In the genomic region with DNA sequence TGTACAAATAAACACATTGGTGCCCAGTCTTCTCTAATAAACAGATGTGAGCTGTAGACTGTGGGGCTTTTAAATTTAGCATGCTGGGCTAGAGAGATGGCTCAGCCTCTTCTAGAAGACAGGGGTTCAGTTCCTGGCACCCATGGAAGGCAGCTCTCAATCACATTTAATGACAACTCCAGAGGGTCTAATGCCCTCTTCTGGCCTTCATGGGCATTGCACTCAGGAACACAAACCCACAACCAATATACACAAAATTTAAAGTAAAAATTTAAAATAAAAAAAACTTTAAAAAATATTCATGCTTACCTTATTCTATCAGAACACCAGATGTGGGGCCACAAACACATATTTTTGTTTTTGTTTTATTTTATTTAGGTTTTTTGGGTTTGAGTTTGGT, we compare ENCODE assay signal across 19 mouse cellular contexts. TPM values are rescaled to one million over a fixed set of nuclear protein-coding genes. Genes with fewer than 3 reads are reported as not detected.
DNase-seq lines count a peak whose midpoint lies in the region; ATAC-seq and TF ChIP-seq lines count a peak whose summit lies in the region.
"Had no signal": no experiment of that assay in that cellular context is flagged by ENCODE, and none has a peak within 500 bp of the region (broad histone marks: within the 10 kb centered on the region; RNA-seq: fewer than 3 reads in every experiment).

No protein-coding gene starts in this region.

- no peak overlapping the region for H3K4me2 ChIP-seq in hindbrain, postnatal 0 days (ENCODE audit: low read depth, low read length)
- H3K4me2 ChIP-seq in hindbrain, embryonic 14.5 days (replicated peaks) = no peak overlapping the region
- H3K4me2 ChIP-seq in lung, embryonic 14.5 days = no peak overlapping the region
- no peak overlapping the region for H3K4me2 ChIP-seq in stomach, postnatal 0 days (replicated peaks; ENCODE audit: low read depth)
- H3K4me2 ChIP-seq: embryonic facial prominence, embryonic 13.5 days; forebrain, embryonic 15.5 days; midbrain, embryonic 11.5 days; neural tube, embryonic 12.5 days had no signal

- TF ChIP-seq CTCF in hindbrain, postnatal 0 days (IDR thresholded peaks at IDR 0.05; ENCODE audit: low read depth) = peak; percentile 43; the same call in 1 of the 2 replicates
- TF ChIP-seq CTCF in lung, embryonic 14.5 days (IDR thresholded peaks at IDR 0.05; ENCODE audit: low read depth) = peak; percentile 12; the same call in 1 of the 2 replicates
- TF ChIP-seq CTCF in lung, adult 2 months (IDR thresholded peaks at IDR 0.05; ENCODE audit: insufficient read depth, low read length) = no peak
- TF ChIP-seq CTCF in E14TG2a.4 (conservative IDR thresholded peaks at IDR 0.05; ENCODE audit: low read length) = peak; percentile 93
- TF ChIP-seq CTCF in stomach, postnatal 0 days (IDR thresholded peaks at IDR 0.05; ENCODE audit: low read depth) = peak; percentile 24; the same call in 1 of the 2 replicates
- no peak for TF ChIP-seq CTCF in kidney, adult 2 months (conservative IDR thresholded peaks at IDR 0.05; ENCODE audit: insufficient read depth, insufficient read length, low read depth, low read length)

- no peak overlapping the region for H3K4me3 ChIP-seq in hindbrain, postnatal 0 days (ENCODE audit: low read length)
- H3K4me3 ChIP-seq in hindbrain, embryonic 14.5 days (replicated peaks; ENCODE audit: low read length) = no peak overlapping the region
- H3K4me3 ChIP-seq in lung, embryonic 14.5 days (ENCODE audit: low read depth, low read length) = no peak overlapping the region
- H3K4me3 ChIP-seq in lung, adult 2 months (replicated peaks; ENCODE audit: extremely low read depth, low read depth, low read length) = no peak overlapping the region
- no peak overlapping the region for H3K4me3 ChIP-seq in E14TG2a.4 (replicated peaks; ENCODE audit: low read length)
- H3K4me3 ChIP-seq in stomach, postnatal 0 days (ENCODE audit: low read depth, low read length) = no peak overlapping the region
- no peak overlapping the region for H3K4me3 ChIP-seq in kidney, adult 2 months (ENCODE audit: insufficient read depth, low read depth, low read length)
- H3K4me3 ChIP-seq: embryonic facial prominence, embryonic 13.5 days; forebrain, embryonic 15.5 days; heart, embryonic 10.5 days; neural tube, embryonic 12.5 days had no signal

- no peak for TF ChIP-seq POLR2A in lung, adult 2 months (IDR thresholded peaks at IDR 0.05; ENCODE audit: borderline replicate concordance, extremely low read depth, low read depth, low read length)
- no peak for TF ChIP-seq POLR2A in kidney, adult 2 months (IDR thresholded peaks at IDR 0.05; ENCODE audit: low read depth, low read length)

- no peak overlapping the region for H3K9ac ChIP-seq in hindbrain, postnatal 0 days (replicated peaks; ENCODE audit: low read length)
- no peak overlapping the region for H3K9ac ChIP-seq in hindbrain, embryonic 14.5 days
- H3K9ac ChIP-seq in lung, embryonic 14.5 days = no peak overlapping the region
- no peak overlapping the region for H3K9ac ChIP-seq in stomach, postnatal 0 days (ENCODE audit: low read length)
- H3K9ac ChIP-seq: embryonic facial prominence, embryonic 13.5 days; forebrain, embryonic 15.5 days; neural tube, embryonic 12.5 days had no signal

- H3K27ac ChIP-seq in hindbrain, postnatal 0 days = no peak overlapping the region
- H3K27ac ChIP-seq in hindbrain, embryonic 14.5 days = no peak overlapping the region
- H3K27ac ChIP-seq in lung, embryonic 14.5 days (ENCODE audit: low read depth) = no peak overlapping the region
- H3K27ac ChIP-seq in stomach, postnatal 0 days (replicated peaks) = no peak overlapping the region
- no peak overlapping the region for H3K27ac ChIP-seq in kidney, adult 2 months (ENCODE audit: insufficient read depth, low read depth, low read length)
- H3K27ac ChIP-seq: embryonic facial prominence, embryonic 13.5 days; forebrain, embryonic 15.5 days; heart, embryonic 10.5 days; macrophage; neural tube, embryonic 12.5 days had no signal

- H3K9me3 ChIP-seq in hindbrain, postnatal 0 days (ENCODE audit: low read length) = no peaks in the 10 kb centered on the region
- H3K9me3 ChIP-seq in hindbrain, embryonic 14.5 days (ENCODE audit: control insufficient read depth, low read length) = no peaks in the 10 kb centered on the region
- no peaks in the 10 kb centered on the region for H3K9me3 ChIP-seq in lung, embryonic 14.5 days (ENCODE audit: low read depth, low read length)
- H3K9me3 ChIP-seq in E14TG2a.4 (ENCODE audit: low read length) = no peaks in the 10 kb centered on the region
- no peaks in the 10 kb centered on the region for H3K9me3 ChIP-seq in stomach, postnatal 0 days (ENCODE audit: control insufficient read depth, low read length)
- H3K9me3 ChIP-seq: embryonic facial prominence, embryonic 13.5 days; forebrain, embryonic 15.5 days; heart, embryonic 10.5 days; neural tube, embryonic 12.5 days had no signal

- no peaks in the 10 kb centered on the region for H3K27me3 ChIP-seq in hindbrain, postnatal 0 days (ENCODE audit: insufficient read depth, low read length)
- H3K27me3 ChIP-seq in hindbrain, embryonic 14.5 days (ENCODE audit: control insufficient read depth, insufficient read depth, low read length) = peaks cover 33% of the 10 kb centered on the region
- H3K27me3 ChIP-seq in lung, embryonic 14.5 days (ENCODE audit: insufficient read depth, low read length) = peaks cover 42% of the 10 kb centered on the region
- H3K27me3 ChIP-seq in E14TG2a.4 (ENCODE audit: insufficient read depth, low read length) = peaks cover 58% of the 10 kb centered on the region
- H3K27me3 ChIP-seq in stomach, postnatal 0 days (ENCODE audit: control insufficient read depth, insufficient read depth, low read length) = peaks cover 14% of the 10 kb centered on the region; the same call in 1 of the 2 replicates
- no peaks in the 10 kb centered on the region for H3K27me3 ChIP-seq in kidney, adult 2 months (replicated peaks; ENCODE audit: control insufficient read depth, insufficient read depth, low read length)

- TF ChIP-seq EP300 in stomach, postnatal 0 days (optimal IDR thresholded peaks at IDR 0.05) = no peak

- no peak for DNase-seq in hindbrain, postnatal 0 days (ENCODE audit: low spot score)
- DNase-seq in hindbrain, embryonic 14.5 days (ENCODE audit: low spot score) = no peak
- DNase-seq in lung, embryonic 14.5 days = no peak
- DNase-seq in lung, adult 2 months = no peak
- no peak for DNase-seq in stomach, postnatal 0 days (ENCODE audit: low spot score)
- no peak for DNase-seq in kidney, adult 2 months
- DNase-seq: adrenal gland, adult 2 months; lung, adult 18-20 months; right cerebral cortex, postnatal 4 days; thymus, postnatal 36 days had no signal

- H3K36me3 ChIP-seq in hindbrain, postnatal 0 days (ENCODE audit: insufficient read depth, low read length) = no peaks in the 10 kb centered on the region
- H3K36me3 ChIP-seq in hindbrain, embryonic 14.5 days (replicated peaks; ENCODE audit: control insufficient read depth, insufficient read depth) = no peaks in the 10 kb centered on the region
- no peaks in the 10 kb centered on the region for H3K36me3 ChIP-seq in lung, embryonic 14.5 days (ENCODE audit: insufficient read depth)
- no peaks in the 10 kb centered on the region for H3K36me3 ChIP-seq in E14TG2a.4 (ENCODE audit: insufficient read depth, low read length)
- no peaks in the 10 kb centered on the region for H3K36me3 ChIP-seq in stomach, postnatal 0 days (ENCODE audit: control insufficient read depth, insufficient read depth, low read length)
- no peaks in the 10 kb centered on the region for H3K36me3 ChIP-seq in kidney, adult 2 months (ENCODE audit: control insufficient read depth, insufficient read depth, low read length)
- H3K36me3 ChIP-seq: embryonic facial prominence, embryonic 13.5 days; forebrain, embryonic 15.5 days; G1E; heart, embryonic 10.5 days; neural tube, embryonic 12.5 days had no signal

- no peaks in the 10 kb centered on the region for H3K4me1 ChIP-seq in hindbrain, postnatal 0 days (ENCODE audit: insufficient read depth, low read length)
- H3K4me1 ChIP-seq in hindbrain, embryonic 14.5 days (replicated peaks; ENCODE audit: control insufficient read depth, insufficient read depth, low read length) = peaks cover 7% of the 10 kb centered on the region
- H3K4me1 ChIP-seq in lung, embryonic 14.5 days (ENCODE audit: insufficient read depth) = no peaks in the 10 kb centered on the region
- no peaks in the 10 kb centered on the region for H3K4me1 ChIP-seq in lung, adult 2 months (ENCODE audit: control insufficient read depth, insufficient read depth, low read length)
- peaks cover 59% of the 10 kb centered on the region for H3K4me1 ChIP-seq in E14TG2a.4 (replicated peaks; ENCODE audit: low read depth, low read length)
- no peaks in the 10 kb centered on the region for H3K4me1 ChIP-seq in stomach, postnatal 0 days (replicated peaks; ENCODE audit: control insufficient read depth, insufficient read depth)
- no peaks in the 10 kb centered on the region for H3K4me1 ChIP-seq in kidney, adult 2 months (ENCODE audit: control insufficient read depth, insufficient read depth, low read length)

- no peak for ATAC-seq in hindbrain, postnatal 0 days
- ATAC-seq in hindbrain, embryonic 14.5 days (ENCODE audit: low FRiP score) = no peak
- ATAC-seq in lung, embryonic 14.5 days (ENCODE audit: insufficient read depth) = no peak
- ATAC-seq in stomach, postnatal 0 days (ENCODE audit: low FRiP score, low TSS enrichment) = no peak
- ATAC-seq: forebrain, embryonic 15.5 days; inflammation-experienced regulatory T-cells, adult 6 months had no signal

RNA-seq across cellular contexts. Expression of gene Grin2a, which starts 2.6 kb away (rescaled TPM):
- total RNA-seq in hindbrain, postnatal 0 days (2014; rRNA removed) = 17.4 and 21.5 TPM in 2 replicates
- polyA plus RNA-seq in hindbrain, postnatal 0 days (2015; fragmentation: Nextera tagmentation; extraction: Ambion mirVana) = 5.5 and 6.8 TPM in 2 replicates
- polyA plus RNA-seq in hindbrain, embryonic 14.5 days (2014; fragmentation: Nextera tagmentation; extraction: Ambion mirVana) = 6.2 and 6.9 TPM in 2 replicates
- 0.01 and 0.08 TPM in 2 replicates for polyA plus RNA-seq in lung, embryonic 14.5 days (2014; fragmentation: Nextera tagmentation; extraction: Ambion mirVana)
- polyA plus RNA-seq in lung, adult 2 months (2012; rRNA removed) = 0.02 and 0.24 TPM in 2 replicates
- polyA plus RNA-seq in stomach, postnatal 0 days (2015; fragmentation: Nextera tagmentation; extraction: Ambion mirVana) = 0.02 TPM in 1 of 2 replicates, not detected in the other
- polyA plus RNA-seq in kidney, adult 2 months (2012; rRNA removed) = not detected in 2 replicates
- polyA plus RNA-seq: G1E; inflammation-experienced regulatory T-cells, adult 6 months; macrophage had no signal

Comparison
In these comparisons a context has a peak if more than half of its experiments do, and no peak if none do; other contexts are left out.
1. CTCF ChIP-seq: peak in hindbrain, postnatal 0 days (single experiment), lung, embryonic 14.5 days (single experiment), E14TG2a.4 (single experiment) and stomach, postnatal 0 days (single experiment); none in lung, adult 2 months (single experiment) and kidney, adult 2 months (single experiment).